Mouse (Mus musculus): Measurements from ENCODE around the gene Lbx2. TPM values are rescaled to one million over a fixed set of nuclear protein-coding genes. Genes with fewer than 3 reads are reported as not detected.

Lbx2 gene
- polyA plus RNA-seq, 1 experiment from 2014 or later: 0.49 TPM

- peak overlapping the region; percentile 47 for H3K4me2 ChIP-seq (replicated peaks)
- ATAC-seq: peak; percentile 74
Observed at GRCm38 (mm10) chr6:83131469-83132034, 45.4 kb downstream of the Lbx2 start.

GRCm38 (mm10) chr6:83132176-83132919, 46.2 kb downstream of the Lbx2 start:
- 71% methylated on average over 9 of the region's 9 CpGs for WGBS

More at GRCm38 (mm10) chr6:83131469-83132034, 45.4 kb downstream of the Lbx2 start:
- no peaks in the 10 kb centered on the region for H3K27me3 ChIP-seq (replicated peaks)
- no peaks in the 10 kb centered on the region for H3K9me3 ChIP-seq
- H3K36me3 ChIP-seq: no peaks in the 10 kb centered on the region
- H3K27ac ChIP-seq: peak overlapping the region; percentile 85
- no peak overlapping the region for H3K4me3 ChIP-seq (replicated peaks)
- H3K4me1 ChIP-seq (replicated peaks): peaks cover 21% of the 10 kb centered on the region
- 46% methylated on average over 6 of the region's 6 CpGs for WGBS
- no peak overlapping the region for H3K9ac ChIP-seq

GRCm38 (mm10) chr6:83134226-83134625, 48.1 kb downstream of the Lbx2 start:
- WGBS: 61% methylated on average over 3 of the region's 3 CpGs
- ATAC-seq: no peak
- Histone ChIP-seq H3K4me2 (replicated peaks) (no peak overlapping the region), H3K27me3 (replicated peaks) (no peaks in the 10 kb centered on the region), H3K4me1 (replicated peaks) (peaks cover 37% of the 10 kb centered on the region), H3K36me3 (no peaks in the 10 kb centered on the region), H3K27ac (no peak overlapping the region), H3K9ac (no peak overlapping the region), H3K9me3 (no peaks in the 10 kb centered on the region), H3K4me3 (replicated peaks) (no peak overlapping the region)

More at GRCm38 (mm10) chr6:83132176-83132919, 46.2 kb downstream of the Lbx2 start:
- no peaks in the 10 kb centered on the region for H3K9me3 ChIP-seq
- H3K9ac ChIP-seq: no peak overlapping the region
- no peak overlapping the region for H3K4me2 ChIP-seq (replicated peaks)
- H3K36me3 ChIP-seq: no peaks in the 10 kb centered on the region
- no peak for ATAC-seq
- peaks cover 23% of the 10 kb centered on the region for H3K4me1 ChIP-seq (replicated peaks)
- no peaks in the 10 kb centered on the region for H3K27me3 ChIP-seq (replicated peaks)
- no peak overlapping the region for H3K4me3 ChIP-seq (replicated peaks)
- H3K27ac ChIP-seq: peak overlapping the region; percentile 85

- H3K27ac ChIP-seq: peak within 1 kb of the TSS; percentile 99
- peak within 1 kb of the TSS; percentile 52 for H3K4me3 ChIP-seq (replicated peaks)
- H3K9me3 ChIP-seq: no peaks in the 10 kb centered on the region
- ATAC-seq: no peak
- H3K27me3 ChIP-seq (replicated peaks): no peaks in the 10 kb centered on the region
- WGBS: 59% methylated on average over 7 of the region's 7 CpGs
- H3K4me2 ChIP-seq (replicated peaks): peak within 1 kb of the TSS; percentile 75
- H3K9ac ChIP-seq: peak within 1 kb of the TSS; percentile 76
- H3K4me1 ChIP-seq (replicated peaks): peaks cover 37% of the 10 kb centered on the region
- H3K36me3 ChIP-seq: no peaks in the 10 kb centered on the region
Observed at GRCm38 (mm10) chr6:83134951-83135513, 48.9 kb downstream of the Lbx2 start, which contains the start of gene Rtkn. Gene Rtkn, plus strand, starts transcription at chr6:83135463.

- Histone ChIP-seq H3K4me3 (replicated peaks) (peak overlapping the region; percentile 52), H3K4me1 (replicated peaks) (peaks cover 37% of the 10 kb centered on the region), H3K9ac (peak overlapping the region; percentile 76), H3K27me3 (replicated peaks) (no peaks in the 10 kb centered on the region), H3K36me3 (no peaks in the 10 kb centered on the region), H3K9me3 (no peaks in the 10 kb centered on the region), H3K4me2 (replicated peaks) (peak overlapping the region; percentile 75), H3K27ac (peak overlapping the region; percentile 99; the same call in 1 of the 2 replicates)
- WGBS: 5% methylated on average over 37 of the region's 37 CpGs
- ATAC-seq: no peak
Observed at GRCm38 (mm10) chr6:83135571-83136161, 49.5 kb downstream of the Lbx2 start.

- no peaks in the 10 kb centered on the region for H3K27me3 ChIP-seq (replicated peaks)
- 10% methylated on average over 5 of the region's 5 CpGs for WGBS
- peak overlapping the region; percentile 76 for H3K9ac ChIP-seq
- ATAC-seq: no peak
- H3K9me3 ChIP-seq: no peaks in the 10 kb centered on the region
- H3K27ac ChIP-seq: peak overlapping the region; percentile 99
- no peaks in the 10 kb centered on the region for H3K36me3 ChIP-seq
- H3K4me3 ChIP-seq (replicated peaks): peak overlapping the region; percentile 52
- H3K4me1 ChIP-seq (replicated peaks): peaks cover 37% of the 10 kb centered on the region
- H3K4me2 ChIP-seq (replicated peaks): peak overlapping the region; percentile 75
Observed at GRCm38 (mm10) chr6:83136291-83136880, 50.2 kb downstream of the Lbx2 start.

- Histone ChIP-seq H3K4me3 (replicated peaks) (peak overlapping the region; percentile 52), H3K4me1 (replicated peaks) (peaks cover 43% of the 10 kb centered on the region), H3K36me3 (no peaks in the 10 kb centered on the region), H3K9me3 (no peaks in the 10 kb centered on the region), H3K27me3 (replicated peaks) (no peaks in the 10 kb centered on the region), H3K27ac (peak overlapping the region; percentile 99), H3K9ac (peak overlapping the region; percentile 76), H3K4me2 (replicated peaks) (peak overlapping the region; percentile 75)
- peak; percentile 80 for ATAC-seq
- WGBS: under 1% methylated on average over 26 of the region's 26 CpGs
Observed at GRCm38 (mm10) chr6:83136881-83137575, 50.9 kb downstream of the Lbx2 start.

- H3K4me3 ChIP-seq (replicated peaks): peak overlapping the region; percentile 52
- H3K9ac ChIP-seq: peak overlapping the region; percentile 76
- no peaks in the 10 kb centered on the region for H3K36me3 ChIP-seq
- WGBS: 0% methylated on average over 12 of the region's 12 CpGs
- no peaks in the 10 kb centered on the region for H3K9me3 ChIP-seq
- H3K4me1 ChIP-seq (replicated peaks): peaks cover 49% of the 10 kb centered on the region
- H3K4me2 ChIP-seq (replicated peaks): peak overlapping the region; percentile 75
- no peaks in the 10 kb centered on the region for H3K27me3 ChIP-seq (replicated peaks)
- peak; percentile 83 for ATAC-seq
- H3K27ac ChIP-seq: peak overlapping the region; percentile 99
Observed at GRCm38 (mm10) chr6:83137576-83137950, 51.4 kb downstream of the Lbx2 start.

MicroRNAs within 50 kb of the gene (microRNA counts, 519-probe panel; counts per million panel counts)
- 2,026 counts per million, percentile 46 among the panel's probes with 10 or more counts for microRNA mmu-miR-3470a+mmu-miR-3470b

Other genes with a start within 250 kb of the Lbx2 start
- gene Sema4f, start 146.6 kb upstream of the Lbx2 start, polyA plus RNA-seq (2015; fragmentation: Nextera tagmentation; extraction: Ambion mirVana): 1.5 and 1.7 TPM in 2 replicates
- gene M1ap, start 139.5 kb upstream of the Lbx2 start, polyA plus RNA-seq (2015; fragmentation: Nextera tagmentation; extraction: Ambion mirVana): 0.26 and 0.78 TPM in 2 replicates
- 9.7 and 9.8 TPM in 2 replicates for gene Dok1, start 52.9 kb upstream of the Lbx2 start, polyA plus RNA-seq (2015; fragmentation: Nextera tagmentation; extraction: Ambion mirVana)
- gene Loxl3, start 52.2 kb upstream of the Lbx2 start, polyA plus RNA-seq (2015; fragmentation: Nextera tagmentation; extraction: Ambion mirVana): 12.7 and 14.2 TPM in 2 replicates
- 212 and 228 TPM in 2 replicates for gene Aup1, start 31.8 kb upstream of the Lbx2 start, polyA plus RNA-seq (2015; fragmentation: Nextera tagmentation; extraction: Ambion mirVana)
- gene Htra2, start 31.1 kb upstream of the Lbx2 start, polyA plus RNA-seq (2015; fragmentation: Nextera tagmentation; extraction: Ambion mirVana): 72.2 and 86.5 TPM in 2 replicates
- 14.0 and 14.9 TPM in 2 replicates for gene Dqx1, start 28.5 kb upstream of the Lbx2 start, polyA plus RNA-seq (2015; fragmentation: Nextera tagmentation; extraction: Ambion mirVana)
- 18.1 and 22.5 TPM in 2 replicates for gene Tlx2, start 16.1 kb upstream of the Lbx2 start, polyA plus RNA-seq (2015; fragmentation: Nextera tagmentation; extraction: Ambion mirVana)
- gene Pcgf1, start 8.5 kb upstream of the Lbx2 start, polyA plus RNA-seq (2015; fragmentation: Nextera tagmentation; extraction: Ambion mirVana): 29.4 and 31.5 TPM in 2 replicates
- gene Ccdc142, start 15.2 kb downstream of the Lbx2 start, polyA plus RNA-seq (2015; fragmentation: Nextera tagmentation; extraction: Ambion mirVana): 2.6 and 3.5 TPM in 2 replicates
- 2.3 and 2.4 TPM in 2 replicates for gene Gm42688, start 15.2 kb downstream of the Lbx2 start, polyA plus RNA-seq (2015; fragmentation: Nextera tagmentation; extraction: Ambion mirVana)
- 123 and 135 TPM in 2 replicates for gene Mrpl53, start 22.7 kb downstream of the Lbx2 start, polyA plus RNA-seq (2015; fragmentation: Nextera tagmentation; extraction: Ambion mirVana)
- 56.3 and 63.0 TPM in 2 replicates for gene Mogs, start 29.1 kb downstream of the Lbx2 start, polyA plus RNA-seq (2015; fragmentation: Nextera tagmentation; extraction: Ambion mirVana)
- gene Wbp1, start 35.2 kb downstream of the Lbx2 start, polyA plus RNA-seq (2015; fragmentation: Nextera tagmentation; extraction: Ambion mirVana): 79.6 and 89.1 TPM in 2 replicates
- gene Ino80b, start 39.1 kb downstream of the Lbx2 start, polyA plus RNA-seq (2015; fragmentation: Nextera tagmentation; extraction: Ambion mirVana): 9.0 and 9.4 TPM in 2 replicates
- 23.6 and 26.4 TPM in 2 replicates for gene Rtkn, start 49.1 kb downstream of the Lbx2 start, polyA plus RNA-seq (2015; fragmentation: Nextera tagmentation; extraction: Ambion mirVana)
- gene Wdr54, start 70.0 kb downstream of the Lbx2 start, polyA plus RNA-seq (2015; fragmentation: Nextera tagmentation; extraction: Ambion mirVana): 3.0 and 3.9 TPM in 2 replicates
- gene 1700003E16Rik, start 70.0 kb downstream of the Lbx2 start, polyA plus RNA-seq (2015; fragmentation: Nextera tagmentation; extraction: Ambion mirVana): 1.4 and 2.0 TPM in 2 replicates
- 82.1 and 84.6 TPM in 2 replicates for gene Dctn1, start 79.6 kb downstream of the Lbx2 start, polyA plus RNA-seq (2015; fragmentation: Nextera tagmentation; extraction: Ambion mirVana)
- 0.39 and 0.41 TPM in 2 replicates for gene Slc4a5, start 133.5 kb downstream of the Lbx2 start, polyA plus RNA-seq (2015; fragmentation: Nextera tagmentation; extraction: Ambion mirVana)
- 38.4 and 42.0 TPM in 2 replicates for gene Mthfd2, start 239.5 kb downstream of the Lbx2 start, polyA plus RNA-seq (2015; fragmentation: Nextera tagmentation; extraction: Ambion mirVana)
- 56.7 and 63.9 TPM in 2 replicates for gene Mob1a, start 239.6 kb downstream of the Lbx2 start, polyA plus RNA-seq (2015; fragmentation: Nextera tagmentation; extraction: Ambion mirVana)

Data from intestine, embryonic 15.5 days (tissue).